Mouse (Mus musculus) liver, postnatal 0 days (tissue): Measurements from ENCODE around the gene Fgf14. TPM values are rescaled to one million over a fixed set of nuclear protein-coding genes. Genes with fewer than 3 reads are reported as not detected.

ENCODE experiments used
- ATAC-seq: fragments of 200-750 bp; cut with Nextera tagmentation; 2 replicates; pipeline ENCODE4 v1.8.0; 2017; ENCODE audit warnings: mild to moderate bottlenecking, moderate library complexity
- DNase-seq: peaks from one replicate; pipeline ENCODE4 v3.0.0-alpha.2; 2016
- H3K27ac ChIP-seq: fragments of 300-500 bp; sonication (generic); 2 replicates; pipeline ENCODE4 v1.5.1; 2014; ENCODE audit warnings: antibody characterized with exemption, moderate library complexity, mild to moderate bottlenecking, low read depth
- H3K27me3 ChIP-seq: fragments of 300-500 bp; sonication (generic); 2 replicates; pipeline ENCODE4 v1.6.1; 2014; ENCODE audit warnings: low read length, control low read depth, mixed read lengths; ENCODE audit not compliant: insufficient read depth
- H3K36me3 ChIP-seq: fragments of 300-500 bp; sonication (generic); replicated peaks from 2 replicates; pipeline ENCODE4 v1.6.1; 2014; ENCODE audit warnings: mild to moderate bottlenecking, control low read depth, low read length, moderate library complexity, mixed read lengths; ENCODE audit not compliant: insufficient read depth
- H3K4me1 ChIP-seq: fragments of 300-500 bp; sonication (generic); 2 replicates; pipeline ENCODE4 v1.6.1; 2014; ENCODE audit warnings: antibody characterized with exemption, mild to moderate bottlenecking, control low read depth; ENCODE audit not compliant: insufficient read depth
- H3K4me2 ChIP-seq: fragments of 300-500 bp; sonication (generic); 2 replicates; pipeline ENCODE4 v1.6.1; 2014; ENCODE audit warnings: low read depth, mild to moderate bottlenecking, low read length, moderate library complexity, mixed read lengths
- H3K4me3 ChIP-seq: fragments of 300-500 bp; sonication (generic); 2 replicates; pipeline ENCODE4 v1.5.1; 2014; ENCODE audit warnings: low read depth, low read length
- H3K9ac ChIP-seq: fragments of 300-500 bp; sonication (generic); replicated peaks from 2 replicates; pipeline ENCODE4 v1.6.1; 2014; ENCODE audit warnings: mild to moderate bottlenecking, moderate library complexity
- H3K9me3 ChIP-seq: fragments of 300-500 bp; sonication (generic); 2 replicates; pipeline ENCODE4 v1.6.1; 2016; ENCODE audit warnings: mild to moderate bottlenecking, control low read depth, low read length, mixed read lengths
- CTCF ChIP-seq: sonication (generic); IDR thresholded peaks from 2 replicates; pipeline ENCODE4 v1.5.1; 2016; ENCODE audit warnings: antibody characterized with exemption, low read depth
- EP300 ChIP-seq: IDR thresholded peaks from 2 replicates; pipeline ENCODE4 v1.6.1; 2016; ENCODE audit warnings: antibody characterized with exemption, low read depth, mild to moderate bottlenecking
- WGBS: fragments of 180-500 bp; shearing (Covaris S2); extraction: QIAGEN DNeasy Blood & Tissue Kit; methylation state at CpG from one replicate; pipeline ENCODE4 v1.1.7; 2014; ENCODE audit not compliant: insufficient replicate concordance; 5-methylcytosine and 5-hydroxymethylcytosine counted together
- polyA plus RNA-seq: library from polyadenylated mRNA; unstranded; fragments of >200 nt; fragmentation: Nextera tagmentation; extraction: Ambion mirVana; gene quantifications from 2 replicates; pipeline ENCODE4 v1.2.1, GENCODE M21; 2015

Fgf14 gene
- polyA plus RNA-seq, 1 experiment from 2014 or later, result not detected

DNA sequence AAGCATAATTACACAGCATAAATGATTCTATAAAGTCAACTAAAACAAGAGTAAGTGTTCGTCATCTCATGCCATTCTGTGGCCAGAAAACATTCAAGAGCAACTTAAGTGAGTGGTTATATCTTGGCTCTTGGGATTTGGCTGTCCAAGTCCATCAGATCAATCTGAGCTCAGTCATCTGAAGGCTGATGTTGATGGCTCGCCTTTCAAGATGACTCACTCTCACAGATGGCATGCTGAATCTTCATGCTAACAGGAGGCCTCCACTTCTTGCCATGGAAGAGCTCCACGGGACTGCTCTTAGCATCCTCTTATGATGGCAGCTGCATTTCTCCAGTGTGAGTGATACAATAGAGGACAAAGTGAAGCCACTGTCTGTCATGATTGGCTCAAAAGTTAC lies 34.1 kb downstream of the Fgf14 start:
- TF ChIP-seq EP300 (no peak), CTCF (no peak)
- DNase-seq (no peak), ATAC-seq (no peak)
- no peak overlapping the region for H3K4me3 ChIP-seq
- no peak overlapping the region for H3K9ac ChIP-seq
- no peaks in the 10 kb centered on the region for H3K36me3 ChIP-seq
- H3K27ac ChIP-seq, result no peak overlapping the region
- H3K4me1 ChIP-seq, result no peaks in the 10 kb centered on the region
- no peak overlapping the region for H3K4me2 ChIP-seq
- no peaks in the 10 kb centered on the region for H3K9me3 ChIP-seq
- H3K27me3 ChIP-seq, result no peaks in the 10 kb centered on the region
- WGBS, result 46% methylated on average over 3 of the region's 3 CpGs

DNA sequence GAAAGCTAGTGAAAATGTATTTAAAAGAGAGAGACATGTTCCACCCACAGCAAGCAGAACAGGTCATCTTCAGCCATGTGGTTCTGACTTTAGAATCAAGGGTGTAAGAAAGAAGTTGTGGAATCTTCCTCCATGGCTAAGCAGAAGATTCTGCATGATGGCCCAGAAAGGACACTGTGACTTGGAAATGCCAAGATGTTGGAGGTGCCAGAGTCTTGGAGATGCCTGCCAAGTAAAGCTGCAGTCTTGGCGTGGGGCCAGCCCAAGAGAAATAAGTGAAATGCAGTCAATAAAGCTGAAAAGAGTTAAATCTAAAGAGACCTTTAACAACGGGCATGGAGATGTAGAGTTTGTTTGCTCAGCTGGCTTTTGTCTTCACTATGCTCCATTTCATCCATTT lies 42.0 kb downstream of the Fgf14 start:
- ATAC-seq, result no peak
- TF ChIP-seq EP300 (no peak), CTCF (no peak)
- Histone ChIP-seq H3K27ac (no peak overlapping the region), H3K4me1 (no peaks in the 10 kb centered on the region), H3K36me3 (no peaks in the 10 kb centered on the region), H3K4me2 (no peak overlapping the region), H3K9ac (no peak overlapping the region), H3K9me3 (no peaks in the 10 kb centered on the region), H3K27me3 (no peaks in the 10 kb centered on the region), H3K4me3 (no peak overlapping the region)
- DNase-seq, result no peak
- WGBS, result 45% methylated on average over 2 of the region's 2 CpGs

DNA sequence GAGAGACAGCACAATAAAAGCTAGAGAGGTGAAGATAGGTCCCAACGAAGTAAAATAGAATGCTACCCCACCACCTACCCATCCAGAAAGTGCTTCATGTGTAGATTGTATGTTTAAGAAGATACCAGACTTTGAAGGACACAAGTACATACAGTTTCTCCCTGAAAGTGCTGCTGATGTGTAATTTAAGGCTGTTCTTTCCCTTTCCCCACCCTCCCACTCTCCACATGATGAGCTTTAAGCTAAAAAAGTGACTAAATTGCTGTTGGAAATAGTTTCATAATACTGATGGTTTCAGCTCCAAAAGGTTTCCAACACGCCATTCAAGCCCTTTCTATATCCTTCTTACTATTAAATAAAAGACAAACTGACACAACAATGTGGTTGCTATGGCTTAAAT lies 63.5 kb downstream of the Fgf14 start:
- no peak overlapping the region for H3K4me3 ChIP-seq
- ATAC-seq, result no peak
- H3K27me3 ChIP-seq, result no peaks in the 10 kb centered on the region
- H3K9me3 ChIP-seq, result no peaks in the 10 kb centered on the region
- H3K36me3 ChIP-seq, result no peaks in the 10 kb centered on the region
- H3K4me1 ChIP-seq, result no peaks in the 10 kb centered on the region
- WGBS, result 47% methylated on average over 2 of the region's 2 CpGs
- no peak overlapping the region for H3K4me2 ChIP-seq
- TF ChIP-seq CTCF (no peak), EP300 (no peak)
- H3K9ac ChIP-seq, result no peak overlapping the region
- no peak overlapping the region for H3K27ac ChIP-seq
- no peak for DNase-seq

DNA sequence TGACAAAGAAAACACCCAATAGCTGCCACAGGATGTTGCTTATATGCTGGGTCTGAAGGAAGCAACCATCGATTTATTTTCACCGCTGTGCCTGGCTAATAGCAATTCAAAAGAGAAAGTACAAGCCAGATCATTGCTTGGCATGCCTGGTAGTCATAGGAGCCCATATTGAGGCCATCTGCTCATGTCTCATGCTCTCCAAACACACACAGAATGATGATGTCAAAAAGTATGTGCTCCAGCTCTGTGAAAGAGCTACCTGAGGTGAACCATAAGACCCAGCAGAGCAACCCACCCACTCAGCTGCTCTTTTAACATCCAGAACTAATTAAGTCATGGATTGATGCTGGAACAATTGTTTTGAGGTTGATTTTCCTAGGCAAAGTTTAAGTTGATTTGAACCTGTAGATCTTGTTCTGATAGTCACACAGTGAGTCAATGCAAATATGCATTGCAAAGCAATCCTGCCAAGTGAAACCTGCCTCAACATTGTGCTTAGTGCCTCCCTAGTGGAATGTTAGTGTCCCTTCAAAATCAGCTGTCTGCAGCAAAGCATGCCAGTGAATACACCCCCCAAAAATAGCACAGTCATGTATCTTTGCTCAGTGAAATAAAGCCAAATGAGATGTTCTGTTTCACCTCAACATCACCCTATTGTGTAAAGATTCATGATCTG lies 70.8 kb downstream of the Fgf14 start:
- Histone ChIP-seq H3K4me1 (no peaks in the 10 kb centered on the region), H3K9ac (no peak overlapping the region), H3K27me3 (no peaks in the 10 kb centered on the region), H3K36me3 (no peaks in the 10 kb centered on the region), H3K4me3 (no peak overlapping the region), H3K27ac (no peak overlapping the region), H3K4me2 (no peak overlapping the region), H3K9me3 (no peaks in the 10 kb centered on the region)
- no peak for TF ChIP-seq CTCF
- ATAC-seq (no peak), DNase-seq (no peak)
- WGBS, result 75% methylated on average over 2 of the region's 2 CpGs

DNA sequence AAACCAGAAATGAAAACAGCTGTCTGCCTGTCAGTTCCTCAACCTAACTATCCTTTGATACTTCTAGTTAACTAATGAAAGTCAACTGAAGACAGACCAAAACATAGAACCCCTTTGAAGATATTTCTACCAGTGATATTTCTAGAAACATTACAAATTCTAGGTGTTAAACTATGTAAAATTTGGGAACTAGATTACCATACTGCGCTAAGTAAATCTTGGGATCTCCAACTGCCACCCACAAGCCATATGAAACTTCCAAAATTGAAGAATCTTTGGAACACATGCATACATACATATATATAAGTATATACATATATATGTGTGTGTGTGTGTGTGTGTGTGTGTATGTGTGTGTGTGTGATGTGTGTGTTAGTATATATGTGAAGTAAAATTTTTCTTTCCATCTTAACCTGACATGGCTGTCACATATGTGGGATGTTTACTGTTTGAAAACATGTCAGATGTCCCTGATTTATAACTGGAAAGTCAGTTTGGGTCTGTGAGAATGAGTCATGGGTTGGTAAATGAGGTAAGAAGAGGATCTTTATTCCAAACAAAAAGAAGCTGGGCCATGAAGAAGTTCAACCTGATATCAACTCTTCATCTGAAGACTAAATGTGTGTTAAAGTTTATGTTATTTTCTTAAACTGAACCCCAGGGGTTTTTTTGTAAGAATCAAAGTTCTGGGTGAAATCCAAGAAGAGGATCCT lies 71.7 kb downstream of the Fgf14 start:
- WGBS, result 68% methylated on average over 1 of the region's 1 CpGs
- H3K9ac ChIP-seq, result no peak overlapping the region

DNA sequence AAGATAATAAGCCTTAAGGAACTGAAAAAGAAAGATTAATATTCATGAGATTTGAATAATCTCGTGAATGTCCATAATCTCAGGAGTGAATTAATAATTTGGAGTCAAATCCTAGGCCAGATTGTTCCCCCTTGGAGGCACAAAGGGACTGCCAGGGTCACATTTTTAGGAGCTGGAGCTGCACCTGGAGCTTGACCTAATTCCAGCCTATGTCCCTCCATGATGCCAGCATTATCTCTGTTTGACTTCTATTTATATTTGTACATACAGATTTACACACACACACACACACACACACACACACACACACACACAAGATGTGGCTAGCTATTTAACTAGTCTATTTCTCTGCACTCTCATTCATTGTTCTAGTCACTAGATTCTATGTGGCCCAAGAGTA lies 100.4 kb downstream of the Fgf14 start:
- no peak overlapping the region for H3K4me2 ChIP-seq
- no peak overlapping the region for H3K27ac ChIP-seq
- no peaks in the 10 kb centered on the region for H3K9me3 ChIP-seq
- no peak overlapping the region for H3K9ac ChIP-seq
- no peak overlapping the region for H3K4me3 ChIP-seq
- TF ChIP-seq EP300, result no peak
- TF ChIP-seq CTCF, result no peak
- H3K4me1 ChIP-seq, result peaks cover 3% of the 10 kb centered on the region; the same call in 1 of the 2 replicates
- ATAC-seq, result no peak
- no peaks in the 10 kb centered on the region for H3K27me3 ChIP-seq
- DNase-seq, result no peak
- H3K36me3 ChIP-seq, result no peaks in the 10 kb centered on the region
- WGBS, result 72% methylated on average over 1 of the region's 1 CpGs

More for the DNA sequence above, 71.7 kb downstream of the Fgf14 start:
- no peak overlapping the region for H3K27ac ChIP-seq
- ATAC-seq (no peak), DNase-seq (no peak)
- no peaks in the 10 kb centered on the region for H3K9me3 ChIP-seq
- H3K4me3 ChIP-seq, result no peak overlapping the region
- no peaks in the 10 kb centered on the region for H3K27me3 ChIP-seq
- no peak overlapping the region for H3K4me2 ChIP-seq
- no peaks in the 10 kb centered on the region for H3K4me1 ChIP-seq
- TF ChIP-seq CTCF (no peak), EP300 (no peak)
- H3K36me3 ChIP-seq, result no peaks in the 10 kb centered on the region
